Mouse (Mus musculus): ENCODE data around the gene Lrriq1. TPM values are rescaled to one million over a fixed set of nuclear protein-coding genes. Genes with fewer than 3 reads are reported as not detected.
A peak's percentile ranks its signal among the peaks of the same experiment; 100 is the strongest.

Lrriq1 gene
- polyA plus RNA-seq (2015; fragmentation: Nextera tagmentation; extraction: Ambion mirVana), result 16.9 and 17.9 TPM in 2 replicates

DNA sequence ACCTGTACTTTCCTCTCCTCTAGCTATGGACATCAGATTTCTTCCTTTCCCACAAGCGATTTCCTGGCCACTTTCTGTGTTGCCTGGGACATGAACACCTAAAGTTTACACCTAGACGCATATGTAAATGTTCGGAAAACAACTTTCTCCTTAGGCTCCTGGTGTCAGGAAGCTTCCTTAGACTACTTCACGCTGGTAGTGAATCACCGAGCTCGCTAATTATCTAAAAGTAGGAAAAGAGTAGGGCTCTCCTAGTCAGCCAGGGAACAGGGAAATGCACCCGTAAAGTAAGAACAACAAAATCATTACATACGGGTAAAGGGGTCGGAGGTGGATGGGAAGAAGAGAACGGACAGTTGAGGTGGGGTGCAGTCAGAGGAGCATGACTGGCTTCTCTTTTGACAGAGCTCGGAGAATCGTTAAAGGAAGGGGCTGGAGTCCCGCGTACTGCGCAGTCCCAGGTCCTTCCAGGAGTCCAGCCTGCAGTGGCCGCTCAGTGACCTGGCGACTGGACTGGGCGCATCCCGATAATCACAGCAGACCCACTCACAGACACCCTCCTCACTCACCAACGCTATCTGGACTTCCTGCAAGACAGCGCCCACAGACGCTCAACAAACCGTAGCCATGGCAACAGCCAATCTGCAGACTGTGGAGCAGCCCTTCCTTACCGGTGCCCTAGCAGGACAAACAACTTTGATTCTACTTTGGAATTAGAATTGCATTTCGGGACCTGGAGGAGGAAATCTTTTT, at the start of gene Lrriq1:
Lrriq1 (minus strand) TSS at position 616 of the 753 bp plus-strand sequence.
- Histone ChIP-seq H3K9ac (replicated peaks; ENCODE audit: low read length) (peak within 1 kb of the TSS; percentile 60), H3K36me3 (ENCODE audit: insufficient read depth, low read length) (no peaks in the 10 kb centered on the region), H3K9me3 (ENCODE audit: low read length) (no peaks in the 10 kb centered on the region), H3K27me3 (ENCODE audit: insufficient read depth, low read length) (no peaks in the 10 kb centered on the region), H3K4me2 (replicated peaks; ENCODE audit: low read depth, low read length) (peak within 1 kb of the TSS; percentile 84), H3K4me3 (ENCODE audit: low read length) (peak within 1 kb of the TSS; percentile 65), H3K4me1 (ENCODE audit: insufficient read depth, low read length) (no peaks in the 10 kb centered on the region), H3K27ac (ENCODE audit: low read length) (no peak within 1 kb of the TSS)
- peak; percentile 100 for ATAC-seq (ENCODE audit: low FRiP score, low TSS enrichment)
- 6% methylated on average over 25 of the region's 25 CpGs for WGBS

DNA sequence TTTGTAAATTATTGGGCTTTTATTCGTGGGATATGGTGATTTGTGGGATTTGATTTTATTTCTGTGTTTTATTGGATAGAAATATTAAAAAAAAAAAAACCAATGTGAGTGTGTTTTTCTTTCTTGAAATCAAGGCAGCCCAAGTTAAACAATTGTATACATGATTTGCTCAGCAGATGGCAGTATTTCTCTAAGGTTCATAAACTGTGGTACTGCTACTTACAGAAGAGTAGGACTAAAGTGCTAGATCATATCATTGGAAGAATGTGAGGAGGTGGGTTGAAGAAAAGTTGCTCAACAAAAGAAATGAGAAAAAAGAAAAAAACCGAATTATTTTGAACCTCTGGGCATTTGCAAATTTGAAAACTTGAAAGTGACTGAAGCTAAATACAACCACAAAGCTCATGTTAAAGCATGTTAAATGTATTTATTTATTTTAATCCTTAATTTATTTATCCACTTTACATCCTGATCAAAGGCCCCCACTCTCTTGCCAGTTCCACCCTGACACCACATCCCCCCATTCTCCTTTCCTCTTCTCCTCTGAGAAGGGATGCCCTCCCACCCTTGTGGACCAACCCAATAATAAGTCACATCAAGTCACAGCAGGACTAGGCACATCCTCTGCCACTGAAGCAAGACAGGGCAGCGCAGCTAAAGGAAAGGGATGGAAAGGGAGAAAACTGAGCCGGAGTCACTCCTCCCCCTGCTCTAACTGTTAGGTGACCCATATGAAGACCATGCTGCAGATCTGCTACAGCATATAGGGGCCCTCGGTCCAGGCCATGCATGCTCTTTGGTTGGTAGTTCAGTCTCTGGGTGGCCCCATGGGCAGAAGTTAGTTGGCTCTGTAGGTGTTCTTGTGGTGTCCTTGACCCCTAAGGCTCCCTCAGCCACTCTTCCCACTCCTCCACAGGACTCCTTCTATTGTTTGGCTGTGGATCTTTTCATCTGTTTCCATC, 18.0 kb upstream of the Lrriq1 start:
- no peak overlapping the region for H3K4me2 ChIP-seq (replicated peaks; ENCODE audit: low read depth, low read length)
- H3K4me1 ChIP-seq (ENCODE audit: insufficient read depth, low read length), result no peaks in the 10 kb centered on the region
- no peaks in the 10 kb centered on the region for H3K27me3 ChIP-seq (ENCODE audit: insufficient read depth, low read length)
- no peaks in the 10 kb centered on the region for H3K9me3 ChIP-seq (ENCODE audit: low read length)
- no peak overlapping the region for H3K27ac ChIP-seq (ENCODE audit: low read length)
- no peak overlapping the region for H3K9ac ChIP-seq (replicated peaks; ENCODE audit: low read length)
- 54% methylated on average over 5 of the region's 5 CpGs for WGBS
- H3K4me3 ChIP-seq (ENCODE audit: low read length), result no peak overlapping the region
- H3K36me3 ChIP-seq (ENCODE audit: insufficient read depth, low read length), result no peaks in the 10 kb centered on the region
- no peak for ATAC-seq (ENCODE audit: low FRiP score, low TSS enrichment)

DNA sequence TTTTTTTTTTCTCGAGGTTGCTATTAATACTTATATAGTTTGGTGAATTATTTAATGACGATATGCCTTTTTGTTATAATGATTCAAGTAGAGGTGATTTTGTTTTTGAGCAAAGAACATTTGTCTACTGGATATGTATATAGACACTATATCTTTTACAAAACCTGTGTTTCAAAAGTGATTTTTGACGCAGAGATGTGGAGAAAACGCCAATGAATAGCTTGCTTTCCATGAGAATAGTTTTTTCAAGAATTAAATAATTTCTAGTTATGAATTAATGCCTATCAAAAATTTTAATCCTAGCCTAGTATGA, 294 bp upstream of the Lrriq1 start:
- H3K27me3 ChIP-seq (ENCODE audit: insufficient read depth, low read length), result no peaks in the 10 kb centered on the region
- H3K36me3 ChIP-seq (ENCODE audit: insufficient read depth, low read length), result no peaks in the 10 kb centered on the region
- H3K9me3 ChIP-seq (ENCODE audit: low read length), result no peaks in the 10 kb centered on the region
- WGBS, result 22% methylated on average over 4 of the region's 4 CpGs
- H3K4me2 ChIP-seq (replicated peaks; ENCODE audit: low read depth, low read length), result peak overlapping the region; percentile 84
- H3K27ac ChIP-seq (ENCODE audit: low read length), result no peak overlapping the region
- H3K9ac ChIP-seq (replicated peaks; ENCODE audit: low read length), result no peak overlapping the region
- no peak for ATAC-seq (ENCODE audit: low FRiP score, low TSS enrichment)
- H3K4me3 ChIP-seq (ENCODE audit: low read length), result peak overlapping the region; percentile 65
- H3K4me1 ChIP-seq (ENCODE audit: insufficient read depth, low read length), result no peaks in the 10 kb centered on the region

DNA sequence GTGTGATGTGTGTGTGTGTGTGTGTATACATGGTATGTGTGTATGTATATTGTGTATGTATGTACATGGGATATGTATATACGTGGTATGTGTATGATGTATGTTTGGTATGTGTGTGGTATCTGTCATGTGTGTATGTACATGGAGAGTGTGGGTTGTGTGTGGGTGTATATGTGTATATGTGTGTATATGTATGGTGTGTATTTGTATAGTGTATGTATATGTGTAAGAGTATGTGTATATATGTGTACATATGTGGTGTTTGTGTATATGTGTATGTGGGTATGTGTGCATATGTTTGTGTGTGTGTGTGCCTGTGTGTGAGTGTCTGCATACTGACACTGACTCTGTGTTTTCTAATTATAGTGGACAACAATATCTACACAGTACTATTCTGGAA, 9.5 kb downstream of the Lrriq1 start:
- H3K36me3 ChIP-seq (ENCODE audit: insufficient read depth, low read length), result no peaks in the 10 kb centered on the region
- H3K4me3 ChIP-seq (ENCODE audit: low read length), result no peak overlapping the region
- WGBS, result 86% methylated on average over 1 of the region's 1 CpGs
- H3K27ac ChIP-seq (ENCODE audit: low read length), result no peak overlapping the region
- no peaks in the 10 kb centered on the region for H3K4me1 ChIP-seq (ENCODE audit: insufficient read depth, low read length)
- H3K9ac ChIP-seq (replicated peaks; ENCODE audit: low read length), result no peak overlapping the region
- H3K27me3 ChIP-seq (ENCODE audit: insufficient read depth, low read length), result no peaks in the 10 kb centered on the region
- no peak for ATAC-seq (ENCODE audit: low FRiP score, low TSS enrichment)
- no peaks in the 10 kb centered on the region for H3K9me3 ChIP-seq (ENCODE audit: low read length)
- H3K4me2 ChIP-seq (replicated peaks; ENCODE audit: low read depth, low read length), result no peak overlapping the region

DNA sequence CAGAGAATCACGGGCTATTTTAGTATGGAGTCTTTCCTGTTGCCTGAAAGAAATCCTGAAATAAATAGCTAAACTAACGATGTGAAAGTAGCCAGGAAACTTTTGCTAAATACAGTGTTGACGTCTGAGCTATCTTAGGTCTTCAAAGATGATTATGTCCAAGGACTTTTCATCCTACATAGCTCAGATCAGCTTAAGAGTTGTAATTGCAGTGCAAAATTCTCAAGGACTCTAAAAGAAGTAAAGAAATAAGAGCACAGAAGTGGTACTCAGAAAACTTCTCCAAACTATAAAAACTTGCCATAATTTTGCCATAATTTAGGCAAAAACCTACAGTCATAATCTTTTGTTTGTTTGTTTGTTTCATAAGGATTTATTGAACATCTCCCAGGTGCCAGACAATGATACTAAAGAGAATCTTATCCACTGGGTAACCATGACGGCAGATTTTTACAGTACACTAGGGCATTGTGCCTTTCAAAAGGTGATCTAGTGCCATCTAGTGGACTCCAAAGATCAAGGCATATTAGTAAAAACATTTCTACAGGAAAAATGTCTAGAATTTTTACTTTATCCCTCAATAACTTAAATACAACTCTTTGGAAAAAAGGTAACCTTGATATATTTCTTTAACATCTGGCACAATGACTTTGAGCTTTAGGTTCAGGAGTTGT, 41.3 kb downstream of the Lrriq1 start:
- 49% methylated on average over 4 of the region's 4 CpGs for whole genome bisulfite sequencing

DNA sequence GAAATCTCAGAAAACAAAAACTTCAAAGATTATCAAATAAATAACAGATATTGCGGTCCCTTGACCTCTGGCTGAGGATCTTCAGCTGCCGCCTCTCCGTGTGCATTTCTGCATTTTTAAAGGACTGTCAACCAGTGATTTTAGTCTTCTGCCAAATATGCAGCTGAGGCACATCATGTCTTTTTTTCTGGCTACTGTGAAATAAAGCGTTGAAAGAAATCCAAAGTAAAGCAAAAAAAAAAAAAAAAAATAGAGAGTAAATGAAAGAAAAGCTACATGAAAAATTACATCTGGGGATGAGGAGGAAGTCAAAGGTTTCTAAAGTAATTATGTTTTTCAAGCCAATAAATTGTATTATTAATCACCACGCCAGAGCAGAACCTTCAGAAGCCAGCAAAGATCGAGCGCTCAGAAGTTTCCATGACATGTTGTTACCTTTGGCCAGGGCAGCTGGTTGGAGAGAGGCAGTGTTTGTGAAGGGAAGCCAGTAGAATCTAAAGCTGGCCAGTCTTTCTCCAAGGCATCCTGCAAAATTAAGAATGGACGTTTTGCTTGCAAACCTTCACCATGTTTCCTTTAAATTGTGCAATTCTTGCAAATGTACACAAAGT, 90.2 kb downstream of the Lrriq1 start:
- H3K27ac ChIP-seq (ENCODE audit: low read length), result peak overlapping the region; percentile 51
- 48% methylated on average over 8 of the region's 8 CpGs for WGBS
- ATAC-seq (ENCODE audit: low FRiP score, low TSS enrichment), result peak; percentile 84

More for the DNA sequence above, 41.3 kb downstream of the Lrriq1 start:
- no peaks in the 10 kb centered on the region for H3K4me1 ChIP-seq (ENCODE audit: insufficient read depth, low read length)
- H3K9ac ChIP-seq (replicated peaks; ENCODE audit: low read length), result no peak overlapping the region
- no peak overlapping the region for H3K27ac ChIP-seq (ENCODE audit: low read length)
- no peak overlapping the region for H3K4me3 ChIP-seq (ENCODE audit: low read length)
- H3K9me3 ChIP-seq (ENCODE audit: low read length), result no peaks in the 10 kb centered on the region
- ATAC-seq (ENCODE audit: low FRiP score, low TSS enrichment), result peak; percentile 79; the same call in 1 of the 2 replicates
- H3K27me3 ChIP-seq (ENCODE audit: insufficient read depth, low read length), result no peaks in the 10 kb centered on the region
- no peaks in the 10 kb centered on the region for H3K36me3 ChIP-seq (ENCODE audit: insufficient read depth, low read length)
- H3K4me2 ChIP-seq (replicated peaks; ENCODE audit: low read depth, low read length), result no peak overlapping the region

DNA sequence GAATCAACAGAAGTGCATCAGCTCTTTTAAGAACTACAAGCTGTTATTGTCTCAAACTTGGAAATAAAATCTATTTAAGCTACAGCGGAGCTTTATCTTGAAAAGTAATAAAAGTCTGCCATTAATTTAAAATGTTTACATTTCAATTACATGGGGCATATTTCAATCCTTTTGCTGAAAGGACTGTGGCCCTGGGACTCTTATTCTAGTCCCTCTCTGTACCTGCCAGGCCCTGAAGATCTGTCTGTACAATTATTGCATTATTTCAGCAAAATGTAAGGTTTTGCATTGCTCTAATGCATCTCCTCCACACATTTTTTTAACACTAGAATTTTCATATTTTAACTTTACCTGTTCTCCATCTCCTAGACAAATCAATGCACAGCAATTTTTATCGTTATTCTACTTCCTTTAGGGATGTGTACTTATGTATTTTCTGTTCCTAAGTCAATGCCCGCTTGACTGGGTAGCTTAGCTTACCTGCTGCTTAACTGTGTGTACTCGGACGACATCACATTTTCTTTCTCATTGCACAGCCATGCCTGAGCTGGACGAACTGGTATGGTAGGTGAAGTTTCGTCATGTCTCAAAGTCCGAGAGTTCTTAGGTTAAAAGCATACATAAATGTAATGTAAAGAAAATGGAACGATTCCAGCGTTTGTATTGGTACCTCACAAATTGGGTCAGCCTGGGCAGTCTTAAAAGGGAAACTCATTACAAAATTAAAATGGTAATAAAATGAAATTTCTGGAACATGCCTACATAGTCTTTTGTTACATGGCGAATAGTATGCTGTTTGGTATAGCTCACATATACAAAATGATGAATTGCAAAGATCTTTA, 91.0 kb downstream of the Lrriq1 start:
- Histone ChIP-seq H3K9ac (replicated peaks; ENCODE audit: low read length) (no peak overlapping the region), H3K27ac (ENCODE audit: low read length) (peak overlapping the region; percentile 65; the same call in 1 of the 2 replicates), H3K4me3 (ENCODE audit: low read length) (peak overlapping the region; percentile 18; the same call in 1 of the 2 replicates), H3K4me2 (replicated peaks; ENCODE audit: low read depth, low read length) (peak overlapping the region; percentile 38; the same call in 1 of the 2 replicates), H3K36me3 (ENCODE audit: insufficient read depth, low read length) (no peaks in the 10 kb centered on the region), H3K4me1 (ENCODE audit: insufficient read depth, low read length) (no peaks in the 10 kb centered on the region), H3K9me3 (ENCODE audit: low read length) (no peaks in the 10 kb centered on the region), H3K27me3 (ENCODE audit: insufficient read depth, low read length) (no peaks in the 10 kb centered on the region)
- peak; percentile 79 for ATAC-seq (ENCODE audit: low FRiP score, low TSS enrichment)
- WGBS, result 53% methylated on average over 11 of the region's 11 CpGs

More for the DNA sequence above, 90.2 kb downstream of the Lrriq1 start:
- Histone ChIP-seq H3K27me3 (ENCODE audit: insufficient read depth, low read length) (no peaks in the 10 kb centered on the region), H3K36me3 (ENCODE audit: insufficient read depth, low read length) (no peaks in the 10 kb centered on the region), H3K4me1 (ENCODE audit: insufficient read depth, low read length) (no peaks in the 10 kb centered on the region), H3K9me3 (ENCODE audit: low read length) (no peaks in the 10 kb centered on the region), H3K4me3 (ENCODE audit: low read length) (no peak overlapping the region), H3K4me2 (replicated peaks; ENCODE audit: low read depth, low read length) (no peak overlapping the region; the same call in 1 of the 2 replicates), H3K9ac (replicated peaks; ENCODE audit: low read length) (no peak overlapping the region)

DNA sequence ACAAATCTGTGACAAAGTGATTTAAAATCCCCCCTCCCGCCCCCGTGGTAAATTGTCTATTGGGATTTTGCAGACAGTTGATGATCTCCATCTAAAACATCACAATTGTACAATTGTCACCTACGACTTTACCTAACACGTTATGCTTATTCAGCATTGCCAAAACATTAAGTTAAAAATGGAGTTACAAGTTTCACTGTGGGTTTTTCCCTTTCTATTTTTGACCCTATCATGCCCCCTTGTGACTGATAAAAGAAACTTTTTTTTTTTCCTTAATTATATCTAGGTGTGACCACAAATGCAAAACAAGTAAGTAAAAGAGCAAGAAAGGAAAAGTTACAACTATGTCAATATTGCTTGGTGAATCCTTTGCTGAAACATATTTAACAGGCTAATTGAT, 93.6 kb downstream of the Lrriq1 start:
- Histone ChIP-seq H3K36me3 (ENCODE audit: insufficient read depth, low read length) (no peaks in the 10 kb centered on the region), H3K27me3 (ENCODE audit: insufficient read depth, low read length) (no peaks in the 10 kb centered on the region), H3K27ac (ENCODE audit: low read length) (no peak overlapping the region), H3K4me3 (ENCODE audit: low read length) (peak overlapping the region; percentile 21), H3K4me1 (ENCODE audit: insufficient read depth, low read length) (no peaks in the 10 kb centered on the region), H3K9ac (replicated peaks; ENCODE audit: low read length) (no peak overlapping the region), H3K9me3 (ENCODE audit: low read length) (no peaks in the 10 kb centered on the region), H3K4me2 (replicated peaks; ENCODE audit: low read depth, low read length) (no peak overlapping the region)
- no peak for ATAC-seq (ENCODE audit: low FRiP score, low TSS enrichment)
- 55% methylated on average over 4 of the region's 4 CpGs for WGBS

All from kidney, embryonic 16.5 days (tissue).